Mouse (Mus musculus) cortical plate, adult 2 months (tissue): Measurements from ENCODE around the gene Gh.

Experiments
- CTCF ChIP-seq: fragments of 200-500 bp; IDR thresholded peaks from 2 replicates; pipeline ENCODE4 v1.5.1; 2011; ENCODE audit warnings: mild to moderate bottlenecking, control low read depth, low read length; ENCODE audit not compliant: insufficient read depth; ENCODE audit errors: extremely low read depth
- POLR2A ChIP-seq: fragments of 200-500 bp; IDR thresholded peaks from 2 replicates; pipeline ENCODE4 v1.6.1; 2011; ENCODE audit warnings: mild to moderate bottlenecking, low read length, control low read depth; ENCODE audit not compliant: insufficient read depth; ENCODE audit errors: extremely low read depth

GRCm38 (mm10) chr11:106338870-106339269 is 37.2 kb upstream of the Gh start:
- TF ChIP-seq CTCF (no peak), POLR2A (no peak)
